Mouse (Mus musculus) thymus, adult 18-20 months (tissue): ENCODE results near the gene Pdcd2l.

ENCODE experiments used
- DNase-seq, 2 experiments: peaks; one replicate each; pipeline ENCODE4 v3.0.0; 2022; ENCODE audit warnings: mixed read lengths in 2 of 2

Pdcd2l gene

DNA sequence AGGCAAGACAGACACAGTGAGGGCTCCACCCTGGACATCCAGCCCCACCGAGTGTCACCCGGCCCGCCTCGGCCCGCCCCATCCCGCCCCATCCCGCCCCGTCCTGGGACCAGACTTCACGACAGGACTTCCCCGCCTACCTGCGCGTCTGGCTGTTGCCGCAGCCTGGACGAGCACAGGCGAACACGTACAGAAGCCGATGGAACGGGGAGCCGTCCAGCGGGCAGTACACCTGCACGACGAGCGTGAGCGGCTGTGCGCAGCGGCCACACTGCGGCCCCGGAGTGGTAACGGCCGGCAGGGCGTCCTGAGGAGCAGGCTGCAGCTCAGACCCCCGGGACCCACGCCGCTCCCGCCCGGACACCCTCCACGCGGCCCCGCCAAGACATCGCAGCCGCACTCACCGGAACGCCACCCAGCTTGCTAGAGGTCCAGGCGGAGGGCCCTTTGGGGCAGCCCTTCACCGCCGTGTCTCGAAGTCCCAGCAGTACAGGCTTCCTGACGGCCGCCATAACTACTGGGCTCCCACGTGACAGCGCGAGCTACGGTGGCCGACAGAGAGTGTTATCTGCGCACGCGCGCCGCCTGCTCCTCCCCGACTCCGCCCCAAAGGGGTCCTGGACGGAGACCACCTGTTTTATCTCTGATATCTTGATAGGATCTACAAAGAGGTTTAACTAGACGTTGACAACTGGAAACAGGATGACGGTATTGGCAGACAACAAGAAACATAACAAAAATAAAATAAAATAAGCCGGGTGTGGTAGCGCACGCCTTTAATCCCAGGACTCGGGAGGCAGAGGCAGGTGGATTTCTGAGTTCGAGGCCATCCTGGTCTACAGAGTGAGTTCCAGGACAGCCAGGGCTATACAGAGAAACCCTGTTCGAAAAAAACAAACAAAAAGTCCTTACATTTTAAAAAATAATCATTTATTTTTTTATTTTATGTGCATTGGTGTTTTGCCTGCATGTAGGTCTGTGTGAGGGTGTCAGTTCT lies at the start of gene Pdcd2l:
Gene Pdcd2l (minus strand): TSS at position 530 of the 997 bp plus-strand sequence.
- DNase-seq, result peak; percentile 77 to 82

DNA sequence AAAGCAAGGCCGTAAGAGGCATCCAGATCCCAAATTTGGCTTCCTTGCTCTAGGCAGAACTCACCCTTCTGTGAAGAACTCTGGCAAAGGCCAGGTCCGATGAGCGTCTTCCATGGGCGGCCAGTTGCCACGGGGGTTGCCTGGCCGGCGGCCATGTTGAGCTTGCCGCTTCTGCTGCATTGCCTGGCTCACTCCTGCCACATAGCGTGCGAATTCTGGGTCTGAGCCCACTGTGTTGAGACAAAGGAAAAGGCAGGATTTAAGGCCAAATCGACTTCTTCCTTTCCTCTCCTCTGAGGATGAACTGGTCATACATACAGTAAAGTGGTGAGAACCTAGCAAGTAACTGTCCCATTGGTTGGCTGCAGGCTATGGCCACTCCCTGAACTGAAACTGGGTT lies 45.7 kb upstream of the Pdcd2l start:
- DNase-seq, result no peak

DNA sequence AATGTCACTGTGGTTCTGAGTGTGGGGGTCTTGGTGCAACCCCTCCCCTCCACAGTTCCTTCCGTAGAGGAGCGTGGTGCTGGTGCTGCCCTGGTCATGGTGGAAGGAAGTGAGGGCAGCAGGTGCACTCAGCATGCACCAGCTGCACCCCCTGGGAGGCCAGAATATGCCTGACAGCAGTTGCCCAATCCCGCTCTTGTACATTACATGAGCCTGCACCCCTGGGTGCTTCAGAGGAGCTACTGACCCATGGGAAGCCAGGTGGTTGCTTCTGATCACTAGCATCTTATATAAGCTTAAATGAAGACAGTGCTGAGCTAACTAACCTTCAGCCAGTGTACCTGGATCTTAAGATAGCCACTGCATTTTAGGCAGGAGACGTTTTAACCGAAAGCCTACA lies 41.6 kb upstream of the Pdcd2l start:
- DNase-seq, result no peak

- DNase-seq, result no peak
Measured at GRCm38 (mm10) chr7:34235602-34236001, 39.1 kb upstream of the Pdcd2l start.

DNA sequence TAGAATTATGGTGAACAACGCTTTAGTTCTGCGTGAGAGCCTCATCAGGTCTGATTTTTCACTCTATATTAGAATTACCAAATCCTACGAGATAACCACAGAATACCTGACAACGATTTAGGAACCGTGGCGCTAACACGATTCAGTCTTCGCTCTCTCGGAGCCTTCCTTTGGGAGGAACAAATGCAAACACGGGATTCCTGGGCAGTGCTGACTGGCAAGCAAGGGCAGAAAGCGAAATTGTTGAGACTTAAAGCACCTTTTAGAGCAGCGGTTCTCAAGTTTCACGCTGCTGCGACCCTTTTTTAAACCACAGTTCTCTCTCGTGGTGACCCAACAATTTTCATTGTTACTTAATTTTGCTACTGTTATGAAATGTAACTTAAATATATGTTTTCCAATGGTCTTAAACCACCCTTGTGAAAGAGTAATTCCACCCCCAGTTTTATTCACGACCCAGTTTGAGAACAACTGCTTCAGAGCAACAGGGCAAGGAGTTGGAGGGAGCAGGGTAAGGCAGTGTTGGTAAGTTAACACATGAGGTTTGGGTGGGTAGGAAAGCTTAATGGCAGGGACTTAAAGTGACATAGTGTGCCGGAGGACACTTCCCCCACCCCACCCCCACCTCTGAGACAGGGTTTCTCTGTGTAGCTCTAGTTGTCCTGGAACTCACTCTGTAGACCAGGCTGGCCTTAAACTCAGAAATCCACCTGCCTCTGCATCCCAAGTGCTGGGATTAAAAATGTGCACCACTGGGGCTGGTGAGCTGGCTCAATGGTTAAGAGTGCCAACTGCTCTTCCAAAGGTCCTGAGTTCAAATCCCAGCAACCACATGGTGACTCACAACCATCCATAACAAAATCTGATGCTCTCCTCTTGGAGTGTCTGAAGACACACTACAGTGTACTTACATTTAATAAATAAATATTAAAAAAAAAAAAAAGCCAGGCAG lies 38.4 kb upstream of the Pdcd2l start:
- DNase-seq, result no peak

- peak; percentile 99 for DNase-seq
Measured at GRCm38 (mm10) chr7:34233909-34234609, 37.6 kb upstream of the Pdcd2l start.

DNA sequence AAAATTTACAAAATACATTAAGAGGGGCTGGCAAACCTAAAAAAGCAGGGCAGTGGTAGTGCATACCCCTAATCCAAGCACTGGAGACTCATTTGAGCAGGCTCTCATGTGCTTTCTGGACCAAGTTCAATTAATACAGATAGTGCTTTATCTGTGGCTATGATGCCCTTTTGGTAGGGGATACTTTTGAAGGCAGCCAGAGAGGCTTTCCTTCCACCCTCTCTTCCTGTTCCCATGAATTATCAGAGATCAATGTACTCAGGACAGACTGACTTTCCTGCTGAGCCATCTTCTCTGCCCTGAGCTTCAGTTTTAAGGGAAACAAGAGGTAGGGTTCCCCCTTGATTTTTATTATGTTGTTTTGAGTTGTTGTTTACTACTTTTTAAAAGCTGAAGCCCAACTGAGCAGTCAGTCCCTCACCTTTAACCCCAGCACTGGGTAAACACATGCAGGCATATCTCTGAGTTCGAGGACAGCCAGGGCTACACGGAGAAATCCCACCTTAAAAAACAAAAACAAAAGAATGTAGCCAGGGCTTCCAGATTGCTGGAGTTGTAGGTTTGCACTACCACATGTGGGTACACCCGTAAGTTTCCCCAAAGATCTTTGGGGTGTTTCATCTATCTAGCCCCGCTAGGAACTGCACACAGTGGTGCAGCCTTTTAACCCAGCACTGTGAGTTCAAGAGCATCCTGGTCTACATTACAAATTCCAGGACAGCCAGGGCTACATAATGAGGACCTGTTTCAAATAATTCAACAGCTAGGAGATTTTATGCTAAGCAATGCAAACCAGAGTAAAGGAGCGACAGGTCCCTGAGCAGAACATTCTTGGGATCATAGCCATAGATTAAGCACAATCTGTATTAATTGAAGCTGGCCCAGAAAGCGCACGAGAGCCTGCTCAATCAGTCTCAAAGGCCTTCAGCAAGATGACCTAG lies 36.6 kb upstream of the Pdcd2l start:
- no peak for DNase-seq

DNA sequence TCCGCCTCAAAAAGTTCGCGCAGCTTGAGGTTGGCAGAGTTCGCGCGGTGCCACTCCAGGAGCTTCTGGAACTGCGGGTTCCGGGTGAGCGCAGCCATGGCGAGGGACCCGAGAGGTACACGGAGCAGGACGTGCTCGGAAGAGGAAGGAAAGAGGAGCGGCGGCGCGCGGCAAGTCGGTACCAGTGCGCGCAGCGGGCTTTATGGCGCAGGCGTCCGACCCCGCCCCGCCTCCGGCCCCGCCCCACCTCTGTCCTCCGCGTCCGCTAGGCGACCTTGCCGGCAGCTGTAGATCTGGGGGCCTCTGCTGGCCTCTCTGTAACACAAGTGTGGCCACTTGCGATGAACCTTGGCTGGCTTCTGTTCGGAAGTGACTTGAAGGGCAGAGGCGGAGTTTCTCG lies 33.7 kb upstream of the Pdcd2l start, which contains the start of gene Gpi1:
Gene Gpi1 (minus strand): TSS at position 221 of the 400 bp plus-strand sequence.
- peak; percentile 74 to 78 for DNase-seq

DNA sequence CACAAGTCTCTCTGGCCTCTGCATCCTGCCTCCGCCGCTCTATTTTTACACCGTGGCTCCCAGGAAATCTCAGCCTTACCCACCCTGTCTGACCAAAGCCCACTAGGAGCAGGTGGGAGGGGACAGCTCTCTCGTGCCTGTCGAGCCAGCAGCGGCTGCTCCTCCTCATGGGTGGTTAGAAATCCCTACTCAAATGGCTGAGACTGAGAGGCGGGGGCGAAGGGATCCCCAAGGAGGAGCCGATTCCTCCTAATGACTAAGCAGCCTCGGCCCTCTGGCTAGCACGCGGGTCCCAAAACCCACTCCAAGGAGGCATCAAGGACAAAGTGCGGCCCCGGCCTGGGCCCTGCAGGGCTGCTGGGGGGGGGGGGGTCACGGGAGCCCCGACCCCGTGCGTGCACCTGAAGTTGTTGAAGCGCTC lies 33.2 kb upstream of the Pdcd2l start:
- peak; percentile 38 to 44 for DNase-seq

- no peak for DNase-seq
Measured at GRCm38 (mm10) chr7:34229153-34229552, 32.7 kb upstream of the Pdcd2l start.

GRCm38 (mm10) chr7:34228641-34229040 lies 32.2 kb upstream of the Pdcd2l start:
- no peak for DNase-seq

- DNase-seq, result no peak
Measured at GRCm38 (mm10) chr7:34226846-34227245, 30.4 kb upstream of the Pdcd2l start.

- DNase-seq, result no peak
Measured at GRCm38 (mm10) chr7:34226086-34226485, 29.6 kb upstream of the Pdcd2l start.

- DNase-seq, result no peak
Measured at GRCm38 (mm10) chr7:34224308-34224707, 27.8 kb upstream of the Pdcd2l start.

- DNase-seq, result no peak
Measured at GRCm38 (mm10) chr7:34222340-34222739, 25.9 kb upstream of the Pdcd2l start.

DNA sequence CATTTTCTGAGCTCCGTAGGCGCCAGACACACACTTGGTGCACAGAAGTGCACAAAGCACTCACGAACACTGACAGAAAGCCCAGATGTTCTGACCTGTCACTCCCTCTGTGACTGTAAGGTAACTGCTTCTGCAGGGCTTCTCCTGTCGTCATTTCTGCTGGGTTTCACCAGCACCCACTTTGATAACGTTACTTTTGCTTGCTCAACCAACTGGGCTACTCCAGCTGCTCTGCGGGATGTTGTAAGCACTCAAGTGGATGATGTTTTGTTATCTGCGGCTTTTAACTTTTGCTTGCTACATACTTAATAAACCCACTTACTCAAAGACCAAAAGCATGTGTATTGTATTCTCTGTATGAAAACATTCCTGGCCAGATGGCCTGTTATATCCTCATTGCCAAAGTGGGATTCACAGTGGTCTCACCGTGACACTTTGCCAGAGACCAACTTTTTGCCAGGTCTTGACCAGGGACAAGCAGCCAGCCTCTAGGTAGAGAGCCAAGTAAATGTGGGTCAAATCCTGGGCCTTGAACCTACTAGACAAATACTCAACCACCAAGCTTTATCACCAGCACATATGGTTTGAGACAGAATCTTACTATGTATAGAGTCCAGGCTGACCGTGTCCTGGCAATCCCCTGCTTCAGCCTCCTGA lies 25.3 kb upstream of the Pdcd2l start:
- DNase-seq, result no peak

- DNase-seq, result no peak
Measured at GRCm38 (mm10) chr7:34218496-34218895, 22.0 kb upstream of the Pdcd2l start.

- DNase-seq, result no peak
Measured at GRCm38 (mm10) chr7:34216474-34216873, 20.0 kb upstream of the Pdcd2l start.

- no peak for DNase-seq
Measured at GRCm38 (mm10) chr7:34215481-34215880, 19.0 kb upstream of the Pdcd2l start.

DNA sequence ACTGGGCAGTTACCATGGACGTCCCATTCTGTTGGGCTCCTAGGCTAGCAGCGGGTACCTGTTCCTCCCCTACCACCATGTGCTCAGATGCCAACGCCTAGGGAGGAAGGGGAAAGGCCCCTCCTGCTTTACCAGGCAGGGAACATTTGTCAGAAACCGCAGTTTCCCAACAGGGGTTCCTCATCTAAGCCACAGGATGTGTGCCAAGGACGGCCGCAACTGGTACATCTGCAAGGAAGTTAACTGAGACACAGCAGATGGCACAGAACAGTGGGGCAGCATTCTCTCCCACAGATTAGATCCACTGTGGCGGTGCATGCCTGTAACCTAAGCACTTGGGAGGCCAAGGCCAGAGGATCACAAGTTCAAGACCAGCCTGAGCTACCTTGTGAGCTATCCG lies 18.2 kb upstream of the Pdcd2l start:
- DNase-seq, result no peak

DNA sequence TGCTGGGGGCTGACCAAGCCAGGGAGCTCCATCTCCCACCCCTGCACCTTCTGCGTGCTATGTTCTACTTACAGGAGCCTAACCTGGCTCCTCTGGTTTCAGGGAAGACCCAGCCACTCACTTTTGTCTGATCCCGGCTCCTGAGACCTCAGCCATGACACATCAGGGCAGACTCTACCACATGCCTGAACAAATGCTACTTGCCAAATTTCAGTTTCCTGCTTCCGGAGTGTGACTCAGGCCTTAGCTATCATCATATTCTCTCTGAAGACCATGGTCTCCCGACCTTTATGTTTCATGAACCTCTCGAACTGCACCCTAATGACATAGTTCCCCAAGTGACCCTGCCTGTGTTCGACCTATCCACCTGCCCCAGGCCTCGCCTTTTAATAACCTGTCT lies 16.8 kb upstream of the Pdcd2l start:
- DNase-seq, result no peak
